Mouse (Mus musculus) forebrain, embryonic 16.5 days (tissue): Measurements from ENCODE around the gene Ksr1. TPM values are rescaled to one million over a fixed set of nuclear protein-coding genes. Genes with fewer than 3 reads are reported as not detected.
A peak's percentile ranks its signal among the peaks of the same experiment; 100 is the strongest.

Experiments
- ATAC-seq: fragments of 200-750 bp; cut with Nextera tagmentation; 2 replicates; pipeline ENCODE4 v1.8.0; 2017; ENCODE audit warnings: mild to moderate bottlenecking, moderate library complexity
- H3K27ac ChIP-seq: fragments of 300-500 bp; sonication (generic); 2 replicates; pipeline ENCODE4 v1.5.1; 2014; ENCODE audit warnings: low read length, control low read depth
- H3K27me3 ChIP-seq: fragments of 300-500 bp; sonication (generic); replicated peaks from 2 replicates; pipeline ENCODE4 v1.6.1; 2014; ENCODE audit warnings: low read length; ENCODE audit not compliant: control insufficient read depth, insufficient read depth
- H3K36me3 ChIP-seq: fragments of 300-500 bp; sonication (generic); 2 replicates; pipeline ENCODE4 v1.6.1; 2014; ENCODE audit not compliant: control insufficient read depth, insufficient read depth
- H3K4me1 ChIP-seq: fragments of 300-500 bp; sonication (generic); replicated peaks from 2 replicates; pipeline ENCODE4 v1.6.1; 2014; ENCODE audit warnings: low read length; ENCODE audit not compliant: control insufficient read depth, insufficient read depth
- H3K4me2 ChIP-seq: fragments of 300-500 bp; sonication (generic); 2 replicates; pipeline ENCODE4 v1.6.1; 2014; ENCODE audit warnings: mild to moderate bottlenecking, low read length, control low read depth
- H3K4me3 ChIP-seq: fragments of 300-500 bp; sonication (generic); replicated peaks from 2 replicates; pipeline ENCODE4 v1.5.1; 2014; ENCODE audit warnings: mild to moderate bottlenecking, low read length, control low read depth
- H3K9ac ChIP-seq: fragments of 300-500 bp; sonication (generic); replicated peaks from 2 replicates; pipeline ENCODE4 v1.6.1; 2014; ENCODE audit warnings: low read depth, low read length, control low read depth
- H3K9me3 ChIP-seq: fragments of 300-500 bp; sonication (generic); 2 replicates; pipeline ENCODE4 v1.6.1; 2016; ENCODE audit warnings: low read length; ENCODE audit not compliant: control insufficient read depth
- WGBS: fragments of 180-500 bp; shearing (Covaris S2); extraction: QIAGEN DNeasy Blood & Tissue Kit; methylation state at CpG from one replicate; pipeline ENCODE4 v1.1.7; 2014; 5-methylcytosine and 5-hydroxymethylcytosine counted together
- polyA plus RNA-seq: library from polyadenylated mRNA; unstranded; fragments of >200 nt; fragmentation: Nextera tagmentation; extraction: Ambion mirVana; gene quantifications from 2 replicates; pipeline ENCODE4 v1.2.1, GENCODE M21; 2015

The Ksr1 gene
- polyA plus RNA-seq, 1 experiment from 2014 or later = 5.1 TPM

DNA sequence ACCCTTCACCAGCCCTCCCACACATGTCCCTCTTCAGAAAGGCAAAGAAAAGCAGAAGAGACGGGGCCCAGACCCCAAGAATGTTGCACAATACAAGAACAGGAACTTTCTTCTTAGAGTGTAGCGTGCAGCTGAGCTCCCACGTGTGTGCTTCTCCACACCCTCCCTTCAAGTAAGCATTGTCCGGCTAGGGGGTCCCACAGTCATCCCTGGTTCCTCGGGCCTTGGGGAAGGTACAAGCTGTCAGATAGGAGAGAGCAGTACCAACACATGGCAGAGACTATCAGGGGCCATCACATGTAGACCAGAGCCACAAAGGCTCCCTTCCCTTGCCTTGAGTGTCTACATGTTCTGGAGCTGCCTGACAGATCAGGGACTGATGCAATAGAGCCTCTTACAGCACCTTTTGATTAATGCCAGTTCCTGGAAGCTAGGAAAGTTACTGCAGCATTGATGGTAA, 27.3 kb downstream of the Ksr1 start:
- 63% methylated on average over 5 of the region's 5 CpGs for WGBS
- no peaks in the 10 kb centered on the region for H3K36me3 ChIP-seq

GRCm38 (mm10) chr11:79116665-79117064, 29.5 kb downstream of the Ksr1 start:
- H3K4me1 ChIP-seq = peaks cover 11% of the 10 kb centered on the region
- no peak overlapping the region for H3K9ac ChIP-seq
- H3K4me3 ChIP-seq = no peak overlapping the region
- WGBS = 9% methylated on average over 9 of the region's 9 CpGs
- peak overlapping the region; percentile 5 for H3K27ac ChIP-seq
- no peaks in the 10 kb centered on the region for H3K36me3 ChIP-seq
- H3K4me2 ChIP-seq = no peak overlapping the region
- H3K9me3 ChIP-seq = no peaks in the 10 kb centered on the region
- ATAC-seq = peak; percentile 72
- no peaks in the 10 kb centered on the region for H3K27me3 ChIP-seq

More for the DNA sequence above, 27.3 kb downstream of the Ksr1 start:
- H3K9me3 ChIP-seq = no peaks in the 10 kb centered on the region
- no peak for ATAC-seq
- no peak overlapping the region for H3K4me2 ChIP-seq
- no peak overlapping the region for H3K9ac ChIP-seq
- no peak overlapping the region for H3K4me3 ChIP-seq
- H3K27ac ChIP-seq = no peak overlapping the region
- H3K4me1 ChIP-seq = peaks cover 11% of the 10 kb centered on the region
- H3K27me3 ChIP-seq = no peaks in the 10 kb centered on the region

- no peak overlapping the region for H3K9ac ChIP-seq
- H3K27me3 ChIP-seq = no peaks in the 10 kb centered on the region
- ATAC-seq = no peak
- no peaks in the 10 kb centered on the region for H3K36me3 ChIP-seq
- H3K9me3 ChIP-seq = no peaks in the 10 kb centered on the region
- H3K27ac ChIP-seq = no peak overlapping the region
- H3K4me3 ChIP-seq = no peak overlapping the region
- 75% methylated on average over 8 of the region's 8 CpGs for WGBS
- H3K4me1 ChIP-seq = peaks cover 11% of the 10 kb centered on the region
- no peak overlapping the region for H3K4me2 ChIP-seq
Observed at GRCm38 (mm10) chr11:79115659-79116058, 30.5 kb downstream of the Ksr1 start.

DNA sequence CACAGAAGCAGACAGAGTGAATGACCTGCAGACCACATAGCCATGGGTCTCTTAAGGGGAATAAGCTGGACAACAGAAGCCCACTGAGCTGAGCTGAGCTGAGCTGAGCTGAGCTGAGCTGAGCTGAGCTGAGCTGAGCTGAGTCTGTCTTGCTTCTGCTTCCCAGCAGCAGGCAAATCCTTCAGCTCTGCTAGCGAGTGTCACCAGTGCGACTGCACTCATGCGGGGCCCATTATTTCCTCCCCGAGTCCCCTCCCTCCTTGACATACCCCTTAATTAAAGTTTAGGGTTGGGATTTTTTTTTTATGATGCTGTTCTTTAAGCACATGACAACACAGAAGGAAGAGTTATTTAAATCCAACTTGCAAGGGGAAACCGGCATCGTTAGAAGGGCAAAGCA, 32.1 kb downstream of the Ksr1 start:
- no peak overlapping the region for H3K4me2 ChIP-seq
- H3K27ac ChIP-seq = no peak overlapping the region
- peaks cover 11% of the 10 kb centered on the region for H3K4me1 ChIP-seq
- no peaks in the 10 kb centered on the region for H3K9me3 ChIP-seq
- H3K9ac ChIP-seq = no peak overlapping the region
- H3K27me3 ChIP-seq = no peaks in the 10 kb centered on the region
- WGBS = 33% methylated on average over 6 of the region's 6 CpGs
- ATAC-seq = peak; percentile 59
- no peak overlapping the region for H3K4me3 ChIP-seq
- H3K36me3 ChIP-seq = no peaks in the 10 kb centered on the region

DNA sequence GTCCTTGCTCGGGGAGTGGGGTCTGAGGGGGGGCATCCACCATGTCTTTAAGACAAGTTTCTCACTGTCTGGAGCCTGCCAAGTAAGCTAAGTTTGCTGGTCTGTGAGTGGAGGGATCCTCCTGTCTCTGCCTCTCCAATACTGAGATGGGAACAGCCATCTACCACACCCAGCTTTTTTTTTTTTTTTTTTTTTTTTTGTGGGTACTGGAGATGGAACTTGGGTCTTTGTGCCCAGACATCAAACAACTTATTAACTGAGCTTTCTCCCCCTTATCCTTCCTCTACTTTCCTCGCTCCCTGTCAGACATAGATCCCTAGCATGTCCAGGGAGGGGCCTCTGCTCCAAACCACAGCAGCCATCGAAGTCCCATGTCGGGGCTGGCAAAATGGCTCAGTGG, 32.8 kb downstream of the Ksr1 start:
- Histone ChIP-seq H3K4me2 (no peak overlapping the region), H3K36me3 (no peaks in the 10 kb centered on the region), H3K9ac (no peak overlapping the region), H3K4me1 (peaks cover 9% of the 10 kb centered on the region), H3K27me3 (no peaks in the 10 kb centered on the region), H3K4me3 (no peak overlapping the region), H3K9me3 (no peaks in the 10 kb centered on the region), H3K27ac (no peak overlapping the region)
- no peak for ATAC-seq
- 81% methylated on average over 4 of the region's 4 CpGs for WGBS

- Histone ChIP-seq H3K4me2 (no peak overlapping the region), H3K36me3 (no peaks in the 10 kb centered on the region), H3K9me3 (no peaks in the 10 kb centered on the region), H3K9ac (no peak overlapping the region), H3K27ac (no peak overlapping the region), H3K4me3 (no peak overlapping the region), H3K4me1 (peaks cover 9% of the 10 kb centered on the region), H3K27me3 (no peaks in the 10 kb centered on the region)
- no peak for ATAC-seq
- WGBS = 76% methylated on average over 19 of the region's 19 CpGs
Observed at GRCm38 (mm10) chr11:79112559-79113302, 33.5 kb downstream of the Ksr1 start.

DNA sequence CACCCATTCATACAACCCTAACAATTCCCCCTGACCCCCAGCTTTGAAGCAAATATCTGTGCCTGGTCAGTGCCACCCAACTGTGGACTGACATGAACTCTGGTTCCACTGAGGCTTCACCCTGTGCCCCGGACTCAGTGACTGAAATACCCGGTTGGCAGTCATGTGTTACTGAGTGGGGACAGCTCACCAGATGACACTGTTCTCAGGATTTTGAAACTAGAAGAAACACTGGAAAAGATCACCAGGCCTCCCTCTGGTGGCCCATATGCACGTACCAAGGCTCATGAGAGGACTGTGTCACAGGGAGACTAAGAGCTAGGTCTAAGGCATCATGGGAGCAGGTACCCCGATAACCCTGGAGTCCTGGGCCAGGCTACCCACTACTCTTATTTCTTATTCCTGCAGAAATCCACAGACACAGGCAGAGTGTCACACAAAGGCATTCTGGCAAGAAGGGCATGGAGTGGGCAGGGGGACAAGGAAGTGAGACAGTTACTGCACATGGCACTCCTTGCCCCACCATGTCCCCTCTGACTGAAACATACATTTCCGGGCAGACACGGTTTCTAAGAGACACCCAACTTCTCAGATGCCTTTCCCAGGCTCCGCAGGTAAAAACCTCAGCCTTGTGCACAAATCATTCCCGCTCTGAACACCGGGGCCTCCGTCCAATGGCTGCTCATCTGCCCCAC, 34.2 kb downstream of the Ksr1 start:
- no peak for ATAC-seq
- Histone ChIP-seq H3K4me1 (peaks cover 9% of the 10 kb centered on the region), H3K4me3 (no peak overlapping the region), H3K27ac (no peak overlapping the region), H3K9me3 (no peaks in the 10 kb centered on the region), H3K27me3 (no peaks in the 10 kb centered on the region), H3K4me2 (no peak overlapping the region), H3K9ac (no peak overlapping the region), H3K36me3 (no peaks in the 10 kb centered on the region)
- WGBS = 91% methylated on average over 10 of the region's 10 CpGs

DNA sequence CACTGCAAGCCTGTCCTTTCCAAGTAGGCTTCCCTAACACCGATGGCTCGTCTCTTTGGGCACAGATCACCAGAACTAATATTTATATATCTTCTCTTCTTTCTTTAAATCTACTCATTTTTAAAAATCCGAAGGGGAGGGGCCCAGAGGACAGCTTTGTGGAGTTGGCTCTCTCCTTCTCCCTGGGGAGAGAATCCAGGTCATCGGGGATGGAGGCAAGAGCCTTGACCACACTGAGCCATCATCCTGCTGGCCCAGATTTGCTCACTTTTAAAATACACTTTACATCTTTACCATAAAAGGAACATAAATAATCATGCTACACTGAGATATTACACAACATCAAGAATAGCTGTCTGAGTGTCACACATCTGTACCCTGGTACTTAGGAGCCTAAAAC, 35.8 kb downstream of the Ksr1 start:
- Histone ChIP-seq H3K9me3 (no peaks in the 10 kb centered on the region), H3K4me3 (no peak overlapping the region), H3K4me2 (no peak overlapping the region), H3K27ac (no peak overlapping the region), H3K27me3 (no peaks in the 10 kb centered on the region), H3K4me1 (no peaks in the 10 kb centered on the region), H3K9ac (no peak overlapping the region), H3K36me3 (no peaks in the 10 kb centered on the region)
- WGBS = 84% methylated on average over 4 of the region's 4 CpGs
- ATAC-seq = no peak

DNA sequence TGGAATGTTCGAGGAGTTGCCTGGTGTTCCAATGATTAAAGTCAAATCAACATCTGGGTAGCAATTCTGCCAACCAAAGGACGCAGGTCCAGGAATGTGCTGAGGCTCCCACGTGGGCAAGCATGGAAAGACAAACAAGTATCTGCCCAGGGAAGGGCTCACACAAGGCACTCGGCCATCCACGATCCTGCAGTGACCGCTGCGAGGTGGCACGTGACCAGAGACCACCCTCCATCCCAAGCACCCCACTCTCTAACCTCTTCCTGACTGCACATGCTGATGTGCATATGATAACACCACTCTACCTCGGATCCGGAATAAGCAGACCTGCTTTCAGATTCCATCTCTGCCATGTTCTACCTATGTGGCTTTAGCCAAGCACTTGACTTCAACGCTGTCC, 38.3 kb downstream of the Ksr1 start:
- H3K4me1 ChIP-seq = no peaks in the 10 kb centered on the region
- H3K4me2 ChIP-seq = no peak overlapping the region
- no peaks in the 10 kb centered on the region for H3K9me3 ChIP-seq
- H3K27me3 ChIP-seq = no peaks in the 10 kb centered on the region
- no peak overlapping the region for H3K4me3 ChIP-seq
- no peak overlapping the region for H3K9ac ChIP-seq
- no peaks in the 10 kb centered on the region for H3K36me3 ChIP-seq
- no peak for ATAC-seq
- WGBS = 93% methylated on average over 11 of the region's 11 CpGs
- H3K27ac ChIP-seq = no peak overlapping the region
